Mouse (Mus musculus) limb, embryonic 14.5 days (tissue): ENCODE measurements at regions not wholly inside any gene's neighbourhood (a gene's known extent, or its start where the extent isn't known, plus 50 kb on each side); places are given as distances from the start of the nearest gene placed in this dataset.

Experiments used
- ATAC-seq: fragments of 200-750 bp; cut with Nextera tagmentation; 2 replicates; pipeline ENCODE4 v1.8.0; 2017; ENCODE audit warnings: low read depth, moderate number of reproducible peaks, moderate TSS enrichment; ENCODE audit not compliant: low FRiP score
- DNase-seq: peaks from one replicate; pipeline ENCODE4 v3.0.0-alpha.2; 2015; ENCODE audit warnings: low spot score
- H3K27ac ChIP-seq: fragments of 300-500 bp; sonication (generic); replicated peaks from 2 replicates; pipeline ENCODE4 v1.5.1; 2014; ENCODE audit warnings: low read depth, mild to moderate bottlenecking, low read length, moderate library complexity, mixed read lengths
- H3K27me3 ChIP-seq: fragments of 300-500 bp; sonication (generic); 2 replicates; pipeline ENCODE4 v1.6.1; 2014; ENCODE audit warnings: low read length, mixed read lengths; ENCODE audit not compliant: control insufficient read depth, insufficient read depth
- H3K36me3 ChIP-seq: fragments of 300-500 bp; sonication (generic); 2 replicates; pipeline ENCODE4 v1.6.1; 2014; ENCODE audit warnings: mild to moderate bottlenecking, low read length, moderate library complexity, mixed read lengths; ENCODE audit not compliant: control insufficient read depth, insufficient read depth
- H3K4me1 ChIP-seq: fragments of 300-500 bp; sonication (generic); 2 replicates; pipeline ENCODE4 v1.6.1; 2014; ENCODE audit warnings: antibody characterized with exemption, low read length, mixed read lengths; ENCODE audit not compliant: control insufficient read depth, insufficient read depth
- H3K4me2 ChIP-seq: fragments of 300-500 bp; sonication (generic); replicated peaks from 2 replicates; pipeline ENCODE4 v1.6.1; 2014; ENCODE audit warnings: low read depth, mild to moderate bottlenecking, low read length, moderate library complexity; ENCODE audit not compliant: severe bottlenecking
- H3K4me3 ChIP-seq: fragments of 300-500 bp; sonication (generic); replicated peaks from 2 replicates; pipeline ENCODE4 v1.5.1; 2014; ENCODE audit warnings: low read length
- H3K9ac ChIP-seq: fragments of 300-500 bp; sonication (generic); 2 replicates; pipeline ENCODE4 v1.6.1; 2014; ENCODE audit warnings: mild to moderate bottlenecking, low read depth, low read length, moderate library complexity; ENCODE audit not compliant: severe bottlenecking
- H3K9me3 ChIP-seq: fragments of 300-500 bp; sonication (generic); 2 replicates; pipeline ENCODE4 v1.6.1; 2016; ENCODE audit warnings: low read length; ENCODE audit not compliant: control insufficient read depth
- POLR2A ChIP-seq: fragments of 200-500 bp; IDR thresholded peaks from 2 replicates; pipeline ENCODE4 v1.8.0; 2012; ENCODE audit warnings: inconsistent platforms, mild to moderate bottlenecking, moderate library complexity, borderline replicate concordance; ENCODE audit not compliant: insufficient read depth, insufficient read length; ENCODE audit errors: extremely low read depth
- WGBS: fragments of 180-500 bp; shearing (Covaris S2); extraction: QIAGEN DNeasy Blood & Tissue Kit; methylation state at CpG from one replicate; pipeline ENCODE4 v1.1.7; 2014; 5-methylcytosine and 5-hydroxymethylcytosine counted together

DNA sequence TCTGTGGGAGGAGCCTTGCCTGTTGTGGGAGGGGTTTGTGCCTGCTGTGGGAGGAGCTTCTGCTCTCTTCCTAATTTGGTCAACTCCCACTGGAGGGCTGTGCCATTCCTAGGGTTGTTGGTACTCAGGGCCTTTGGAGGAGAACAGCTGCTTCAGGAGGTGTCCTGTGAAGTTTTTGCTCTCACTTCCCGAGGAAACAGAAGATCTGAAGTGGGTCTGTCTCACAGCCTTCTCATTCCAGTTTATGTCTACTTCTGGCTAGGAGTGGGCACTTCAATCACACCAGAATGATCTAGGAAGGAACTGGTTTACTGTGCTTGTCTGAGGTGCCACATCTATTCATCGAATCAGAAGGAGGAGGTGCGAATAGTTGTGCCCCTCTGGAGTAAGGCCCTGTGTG lies 125.5 kb upstream of the Zc3h12a start:
- Histone ChIP-seq H3K4me2 (no peak overlapping the region), H3K27ac (no peak overlapping the region), H3K4me1 (no peaks in the 10 kb centered on the region), H3K27me3 (no peaks in the 10 kb centered on the region), H3K36me3 (no peaks in the 10 kb centered on the region), H3K9ac (no peak overlapping the region), H3K9me3 (no peaks in the 10 kb centered on the region), H3K4me3 (no peak overlapping the region)
- WGBS = 78% methylated on average over 3 of the region's 3 CpGs
- ATAC-seq = no peak
- TF ChIP-seq POLR2A = no peak
- no peak for DNase-seq

DNA sequence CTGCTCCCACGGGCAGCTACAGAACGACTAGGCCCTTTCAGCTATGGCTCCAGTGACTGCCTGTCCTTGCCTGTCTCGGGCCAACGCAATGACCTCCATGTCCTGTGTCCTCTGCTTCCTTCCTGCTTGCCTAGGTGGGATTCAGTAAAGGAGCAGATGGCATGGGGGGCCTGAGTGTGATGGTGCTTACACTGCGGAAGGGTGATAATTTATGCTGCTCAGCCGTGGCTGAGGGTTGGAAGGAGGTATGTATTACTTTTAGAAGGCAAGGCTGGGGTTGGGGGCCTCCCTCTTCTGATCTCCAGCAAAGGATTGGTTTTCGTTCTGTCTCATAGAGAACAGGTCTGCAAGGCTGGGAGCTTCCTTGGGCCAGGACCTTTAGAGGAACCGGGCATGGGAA lies 124.6 kb upstream of the Zc3h12a start:
- H3K4me3 ChIP-seq = no peak overlapping the region
- no peak for TF ChIP-seq POLR2A
- H3K27ac ChIP-seq = no peak overlapping the region
- H3K4me2 ChIP-seq = no peak overlapping the region
- H3K4me1 ChIP-seq = no peaks in the 10 kb centered on the region
- no peaks in the 10 kb centered on the region for H3K27me3 ChIP-seq
- no peaks in the 10 kb centered on the region for H3K36me3 ChIP-seq
- H3K9ac ChIP-seq = no peak overlapping the region
- ATAC-seq (no peak), DNase-seq (no peak)
- 61% methylated on average over 8 of the region's 8 CpGs for WGBS
- no peaks in the 10 kb centered on the region for H3K9me3 ChIP-seq

DNA sequence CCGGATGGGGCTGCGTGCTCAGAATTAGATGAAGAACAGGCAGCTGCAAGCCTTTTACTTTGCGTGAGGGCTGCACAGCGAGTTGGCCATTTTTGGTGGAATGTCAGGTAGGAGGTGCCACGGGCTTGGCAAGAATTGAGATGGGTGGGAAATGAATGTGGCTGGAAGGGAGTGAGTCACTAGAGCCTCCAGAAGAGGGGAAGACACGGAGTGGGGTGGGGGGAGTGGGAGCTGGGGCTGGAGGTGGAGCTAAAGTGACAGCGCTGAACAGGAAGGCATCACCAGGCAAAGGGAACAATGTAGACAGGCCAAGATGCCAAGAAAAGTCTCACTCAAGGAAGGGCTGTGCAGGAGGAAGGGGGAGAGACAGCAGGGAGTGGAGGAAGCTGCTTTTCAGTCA lies 121.4 kb upstream of the Zc3h12a start:
- Histone ChIP-seq H3K9ac (no peak overlapping the region), H3K9me3 (no peaks in the 10 kb centered on the region), H3K4me3 (no peak overlapping the region), H3K27me3 (no peaks in the 10 kb centered on the region), H3K4me1 (no peaks in the 10 kb centered on the region), H3K36me3 (no peaks in the 10 kb centered on the region), H3K27ac (no peak overlapping the region), H3K4me2 (no peak overlapping the region)
- DNase-seq (no peak), ATAC-seq (no peak)
- no peak for TF ChIP-seq POLR2A
- 67% methylated on average over 7 of the region's 7 CpGs for WGBS

DNA sequence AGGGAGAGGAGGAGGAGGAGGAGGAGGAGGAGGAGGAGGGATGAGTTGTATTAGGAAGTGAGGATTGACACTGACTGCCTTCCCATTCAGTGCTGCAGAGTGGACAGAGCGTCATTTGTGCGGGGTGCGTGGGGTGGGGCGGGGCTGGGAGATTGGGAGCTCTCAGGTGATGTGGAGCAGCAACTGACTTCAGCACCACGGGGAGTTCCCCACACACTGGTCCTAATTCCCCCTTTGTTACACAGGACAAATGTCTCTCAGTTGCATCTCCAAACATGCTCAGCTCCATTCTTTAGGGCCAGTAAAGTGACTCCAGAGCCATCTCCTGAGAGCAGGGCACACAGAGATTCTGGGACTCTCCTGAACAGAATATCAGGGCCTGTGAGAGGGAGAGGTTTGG lies 118.5 kb upstream of the Zc3h12a start:
- H3K4me1 ChIP-seq = no peaks in the 10 kb centered on the region
- H3K9me3 ChIP-seq = no peaks in the 10 kb centered on the region
- H3K9ac ChIP-seq = no peak overlapping the region
- H3K27me3 ChIP-seq = no peaks in the 10 kb centered on the region
- no peaks in the 10 kb centered on the region for H3K36me3 ChIP-seq
- TF ChIP-seq POLR2A = no peak
- DNase-seq (peak; percentile 4), ATAC-seq (no peak)
- H3K27ac ChIP-seq = no peak overlapping the region
- H3K4me2 ChIP-seq = no peak overlapping the region
- no peak overlapping the region for H3K4me3 ChIP-seq
- WGBS = 24% methylated on average over 4 of the region's 5 CpGs

DNA sequence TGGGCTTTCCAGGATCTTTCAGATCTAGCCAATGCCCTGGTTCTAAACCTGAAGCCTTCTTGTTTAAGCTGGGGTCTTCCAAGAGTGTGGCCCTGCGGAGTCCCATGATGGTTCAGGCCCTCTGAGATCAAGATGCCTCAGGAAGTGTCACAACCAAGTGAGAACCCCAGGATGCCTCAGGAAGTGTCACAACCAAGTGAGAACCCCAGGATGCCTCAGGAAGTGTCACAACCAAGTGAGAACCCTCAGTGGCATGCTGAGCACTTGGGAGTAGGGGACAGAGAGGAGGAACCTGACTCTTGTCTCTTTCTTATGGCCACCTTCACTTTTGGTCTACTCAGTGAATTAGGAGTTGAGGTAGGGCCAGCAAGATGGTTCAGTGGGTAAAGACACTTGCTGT lies 114.9 kb upstream of the Zc3h12a start:
- WGBS = 53% methylated on average over 1 of the region's 1 CpGs
- H3K36me3 ChIP-seq = no peaks in the 10 kb centered on the region
- no peak overlapping the region for H3K9ac ChIP-seq
- no peaks in the 10 kb centered on the region for H3K4me1 ChIP-seq
- TF ChIP-seq POLR2A = no peak
- no peaks in the 10 kb centered on the region for H3K27me3 ChIP-seq
- no peak overlapping the region for H3K27ac ChIP-seq
- no peaks in the 10 kb centered on the region for H3K9me3 ChIP-seq
- H3K4me2 ChIP-seq = no peak overlapping the region
- no peak overlapping the region for H3K4me3 ChIP-seq
- ATAC-seq (no peak), DNase-seq (no peak)
